Mouse (Mus musculus) T-helper 17 cell (primary cell): ENCODE results near the gene Umodl1.

ENCODE experiments used
- in situ Hi-C, 2 experiments: fragments of 300-600 bp; cut with MboI, MseI; formaldehyde crosslinking; loops; 1 replicate in 1 of 2; 2 replicates in 1 of 2; pipeline ENCODE4 v1.15.1; 2025; ENCODE audit warnings: high pct_unique_total_duplicates in 2 of 2

Gene Umodl1

GRCm38 (mm10) chr17:31036168-31036876, 81.9 kb downstream of the Umodl1 start:
- in situ Hi-C loops, result no loop called here

- in situ Hi-C loops, result no loop called here
Observed at GRCm38 (mm10) chr17:31037331-31037730, 82.9 kb downstream of the Umodl1 start.

DNA sequence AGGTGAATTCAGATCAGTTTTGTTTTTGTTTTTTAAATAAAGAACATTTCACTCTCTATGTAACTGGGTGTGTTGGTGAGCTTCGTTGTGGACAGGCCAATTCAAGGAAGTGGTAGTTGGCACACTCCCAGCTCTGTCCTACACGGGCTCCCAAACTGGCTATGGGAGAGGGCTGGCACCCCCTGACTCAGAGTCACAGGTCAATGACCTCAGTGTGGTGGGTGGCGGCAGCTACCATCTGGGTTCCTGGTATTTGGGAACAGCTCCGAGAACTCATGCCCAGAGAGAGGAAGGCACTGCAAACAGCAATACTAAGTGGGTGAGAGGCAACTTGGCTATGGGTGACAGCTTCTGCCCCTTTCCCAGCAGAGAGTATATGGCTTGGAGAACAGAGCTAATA, 83.9 kb downstream of the Umodl1 start:
- in situ Hi-C loops, result no loop called here

- in situ Hi-C loops, result loop anchor here in 1 of 2 experiments (10.0 kb wide), 1 partner anchor 925 kb away; no protein-coding TSS in a partner anchor
Observed at GRCm38 (mm10) chr17:31039626-31040025, 85.2 kb downstream of the Umodl1 start.

DNA sequence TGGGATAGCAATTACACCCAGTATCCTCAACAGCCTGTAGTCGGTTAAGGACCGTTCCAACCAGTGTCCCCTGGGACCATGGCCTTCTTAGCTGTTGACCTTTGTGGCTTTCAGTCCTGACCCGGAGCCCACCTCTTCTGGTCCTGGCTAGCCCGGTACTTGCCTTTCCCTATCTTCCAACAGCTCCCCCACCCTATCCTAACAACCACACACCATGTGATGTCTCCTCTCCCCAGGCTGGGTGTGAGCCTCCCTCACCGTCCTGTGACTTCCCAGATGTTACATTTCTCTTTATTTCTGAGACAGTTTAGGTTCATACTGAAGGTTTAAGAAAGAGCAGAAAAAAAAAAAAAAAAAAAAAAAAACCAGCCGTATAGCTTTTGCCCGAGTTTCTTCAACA, 86.0 kb downstream of the Umodl1 start:
- in situ Hi-C loops, result loop anchor here in 1 of 2 experiments (10.0 kb wide), 1 partner anchor 926 kb away; no protein-coding TSS in a partner anchor

GRCm38 (mm10) chr17:31042751-31043150, 88.3 kb downstream of the Umodl1 start:
- in situ Hi-C loops, result loop anchor here in 1 of 2 experiments (10.0 kb wide), 1 partner anchor 928 kb away; no protein-coding TSS in a partner anchor

GRCm38 (mm10) chr17:31057151-31057890, 102.9 kb downstream of the Umodl1 start, which contains the start of gene Abcg1:
Abcg1 (plus strand) TSS chr17:31057675.
- in situ Hi-C loops, result no loop called here

GRCm38 (mm10) chr17:31057891-31058744, 103.7 kb downstream of the Umodl1 start:
- in situ Hi-C loops, result no loop called here

- in situ Hi-C loops, result no loop called here
Observed at GRCm38 (mm10) chr17:31058745-31059085, 104.3 kb downstream of the Umodl1 start.

DNA sequence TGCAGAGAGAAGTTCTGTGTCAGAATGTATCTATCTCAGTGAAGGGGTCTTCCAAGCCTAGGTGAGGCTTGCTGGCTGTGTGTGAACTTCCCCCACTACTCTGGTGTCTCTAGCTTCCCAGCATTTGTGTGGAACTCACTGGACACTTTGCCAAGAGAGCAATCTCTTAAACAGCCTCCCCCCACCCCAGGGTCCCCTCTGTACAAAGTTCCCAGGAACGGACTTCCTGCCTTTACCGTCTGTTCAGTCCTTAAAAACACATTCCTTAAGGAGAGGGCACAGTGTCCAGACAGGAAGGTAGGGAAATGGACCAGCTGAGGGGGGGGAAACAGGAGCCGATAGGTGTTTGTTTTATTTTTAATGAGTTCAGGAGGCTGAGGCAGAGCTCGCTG, 105.8 kb downstream of the Umodl1 start:
- in situ Hi-C loops, result no loop called here
